Mouse (Mus musculus) forebrain, embryonic 16.5 days (tissue): ENCODE data around the gene Gstm3. TPM values are rescaled to one million over a fixed set of nuclear protein-coding genes. Genes with fewer than 3 reads are reported as not detected.

Experiments
- ATAC-seq: fragments of 200-750 bp; cut with Nextera tagmentation; 2 replicates; pipeline ENCODE4 v1.8.0; 2017; ENCODE audit warnings: mild to moderate bottlenecking, moderate library complexity
- H3K27ac ChIP-seq: fragments of 300-500 bp; sonication (generic); 2 replicates; pipeline ENCODE4 v1.5.1; 2014; ENCODE audit warnings: low read length, control low read depth
- H3K27me3 ChIP-seq: fragments of 300-500 bp; sonication (generic); replicated peaks from 2 replicates; pipeline ENCODE4 v1.6.1; 2014; ENCODE audit warnings: low read length; ENCODE audit not compliant: control insufficient read depth, insufficient read depth
- H3K36me3 ChIP-seq: fragments of 300-500 bp; sonication (generic); 2 replicates; pipeline ENCODE4 v1.6.1; 2014; ENCODE audit not compliant: control insufficient read depth, insufficient read depth
- H3K4me1 ChIP-seq: fragments of 300-500 bp; sonication (generic); replicated peaks from 2 replicates; pipeline ENCODE4 v1.6.1; 2014; ENCODE audit warnings: low read length; ENCODE audit not compliant: control insufficient read depth, insufficient read depth
- H3K4me2 ChIP-seq: fragments of 300-500 bp; sonication (generic); 2 replicates; pipeline ENCODE4 v1.6.1; 2014; ENCODE audit warnings: mild to moderate bottlenecking, low read length, control low read depth
- H3K4me3 ChIP-seq: fragments of 300-500 bp; sonication (generic); replicated peaks from 2 replicates; pipeline ENCODE4 v1.5.1; 2014; ENCODE audit warnings: mild to moderate bottlenecking, low read length, control low read depth
- H3K9ac ChIP-seq: fragments of 300-500 bp; sonication (generic); replicated peaks from 2 replicates; pipeline ENCODE4 v1.6.1; 2014; ENCODE audit warnings: low read depth, low read length, control low read depth
- H3K9me3 ChIP-seq: fragments of 300-500 bp; sonication (generic); 2 replicates; pipeline ENCODE4 v1.6.1; 2016; ENCODE audit warnings: low read length; ENCODE audit not compliant: control insufficient read depth
- WGBS: fragments of 180-500 bp; shearing (Covaris S2); extraction: QIAGEN DNeasy Blood & Tissue Kit; methylation state at CpG from one replicate; pipeline ENCODE4 v1.1.7; 2014; 5-methylcytosine and 5-hydroxymethylcytosine counted together
- polyA plus RNA-seq: library from polyadenylated mRNA; unstranded; fragments of >200 nt; fragmentation: Nextera tagmentation; extraction: Ambion mirVana; gene quantifications from 2 replicates; pipeline ENCODE4 v1.2.1, GENCODE M21; 2015

Gene Gstm3
- polyA plus RNA-seq, 1 experiment from 2014 or later: not detected

- peak; percentile 29; the same call in 1 of the 2 replicates for ATAC-seq
Measured at GRCm38 (mm10) chr3:107939830-107940229, 29.3 kb downstream of the Gstm3 start.

GRCm38 (mm10) chr3:107939403-107939802 is 29.7 kb downstream of the Gstm3 start:
- H3K4me3 ChIP-seq: no peak overlapping the region
- H3K27me3 ChIP-seq: no peaks in the 10 kb centered on the region
- H3K4me1 ChIP-seq: peaks cover 11% of the 10 kb centered on the region
- no peak overlapping the region for H3K27ac ChIP-seq
- ATAC-seq: no peak
- H3K4me2 ChIP-seq: no peak overlapping the region
- 50% methylated on average over 3 of the region's 3 CpGs for WGBS
- no peak overlapping the region for H3K9ac ChIP-seq
- no peaks in the 10 kb centered on the region for H3K9me3 ChIP-seq
- H3K36me3 ChIP-seq: no peaks in the 10 kb centered on the region

More at GRCm38 (mm10) chr3:107939830-107940229, 29.3 kb downstream of the Gstm3 start:
- Histone ChIP-seq H3K4me1 (peaks cover 11% of the 10 kb centered on the region), H3K9ac (no peak overlapping the region), H3K27me3 (no peaks in the 10 kb centered on the region), H3K36me3 (no peaks in the 10 kb centered on the region), H3K4me3 (no peak overlapping the region), H3K4me2 (no peak overlapping the region), H3K27ac (no peak overlapping the region), H3K9me3 (no peaks in the 10 kb centered on the region)
- WGBS: 49% methylated on average over 4 of the region's 4 CpGs

- WGBS: 74% methylated on average over 3 of the region's 3 CpGs
- Histone ChIP-seq H3K36me3 (no peaks in the 10 kb centered on the region), H3K4me3 (no peak overlapping the region), H3K9ac (no peak overlapping the region), H3K9me3 (no peaks in the 10 kb centered on the region), H3K27me3 (no peaks in the 10 kb centered on the region), H3K27ac (no peak overlapping the region), H3K4me2 (no peak overlapping the region), H3K4me1 (peaks cover 12% of the 10 kb centered on the region)
- ATAC-seq: no peak
Measured at GRCm38 (mm10) chr3:107935888-107936287, 33.2 kb downstream of the Gstm3 start.

- H3K4me1 ChIP-seq: peaks cover 15% of the 10 kb centered on the region
- H3K9me3 ChIP-seq: no peaks in the 10 kb centered on the region
- 84% methylated on average over 3 of the region's 3 CpGs for WGBS
- ATAC-seq: no peak
- H3K36me3 ChIP-seq: no peaks in the 10 kb centered on the region
- H3K4me2 ChIP-seq: no peak overlapping the region
- no peak overlapping the region for H3K9ac ChIP-seq
- H3K4me3 ChIP-seq: no peak overlapping the region
- no peaks in the 10 kb centered on the region for H3K27me3 ChIP-seq
- no peak overlapping the region for H3K27ac ChIP-seq
Measured at GRCm38 (mm10) chr3:107935268-107935667, 33.8 kb downstream of the Gstm3 start.

GRCm38 (mm10) chr3:107932128-107932527 is 37.0 kb downstream of the Gstm3 start:
- H3K27me3 ChIP-seq: no peaks in the 10 kb centered on the region
- no peak overlapping the region for H3K4me2 ChIP-seq
- H3K9ac ChIP-seq: no peak overlapping the region
- WGBS: 57% methylated on average over 6 of the region's 6 CpGs
- no peak overlapping the region for H3K27ac ChIP-seq
- H3K36me3 ChIP-seq: no peaks in the 10 kb centered on the region
- ATAC-seq: no peak
- H3K9me3 ChIP-seq: no peaks in the 10 kb centered on the region
- H3K4me3 ChIP-seq: no peak overlapping the region
- peaks cover 15% of the 10 kb centered on the region for H3K4me1 ChIP-seq

- Histone ChIP-seq H3K36me3 (no peaks in the 10 kb centered on the region), H3K27ac (peak within 1 kb of the TSS; percentile 78), H3K4me1 (peaks cover 15% of the 10 kb centered on the region), H3K9me3 (no peaks in the 10 kb centered on the region), H3K9ac (peak within 1 kb of the TSS; percentile 57), H3K4me3 (peak within 1 kb of the TSS; percentile 44), H3K27me3 (no peaks in the 10 kb centered on the region), H3K4me2 (peak within 1 kb of the TSS; percentile 61)
- peak; percentile 96 for ATAC-seq
- 2% methylated on average over 10 of the region's 10 CpGs for WGBS
Measured at GRCm38 (mm10) chr3:107931670-107932069, 37.4 kb downstream of the Gstm3 start, which contains the start of gene Gstm7. TSS of gene Gstm7 (minus strand) at chr3:107931817.

- no peaks in the 10 kb centered on the region for H3K9me3 ChIP-seq
- no peaks in the 10 kb centered on the region for H3K27me3 ChIP-seq
- no peak for ATAC-seq
- WGBS: 44% methylated on average over 2 of the region's 2 CpGs
- H3K4me3 ChIP-seq: peak overlapping the region; percentile 44
- H3K4me2 ChIP-seq: peak overlapping the region; percentile 61
- peak overlapping the region; percentile 78 for H3K27ac ChIP-seq
- H3K9ac ChIP-seq: peak overlapping the region; percentile 57
- no peaks in the 10 kb centered on the region for H3K36me3 ChIP-seq
- peaks cover 15% of the 10 kb centered on the region for H3K4me1 ChIP-seq
Measured at GRCm38 (mm10) chr3:107931134-107931533, 37.9 kb downstream of the Gstm3 start.

GRCm38 (mm10) chr3:107929731-107930130 is 39.4 kb downstream of the Gstm3 start:
- no peaks in the 10 kb centered on the region for H3K27me3 ChIP-seq
- peaks cover 15% of the 10 kb centered on the region for H3K4me1 ChIP-seq
- no peak overlapping the region for H3K9ac ChIP-seq
- no peak overlapping the region for H3K27ac ChIP-seq
- H3K36me3 ChIP-seq: no peaks in the 10 kb centered on the region
- no peaks in the 10 kb centered on the region for H3K9me3 ChIP-seq
- H3K4me3 ChIP-seq: no peak overlapping the region
- ATAC-seq: no peak
- 93% methylated on average over 4 of the region's 4 CpGs for WGBS
- H3K4me2 ChIP-seq: no peak overlapping the region

GRCm38 (mm10) chr3:107929243-107929642 is 39.8 kb downstream of the Gstm3 start:
- WGBS: 86% methylated on average over 4 of the region's 4 CpGs
- Histone ChIP-seq H3K4me2 (no peak overlapping the region), H3K9me3 (no peaks in the 10 kb centered on the region), H3K36me3 (no peaks in the 10 kb centered on the region), H3K4me3 (no peak overlapping the region), H3K4me1 (peaks cover 15% of the 10 kb centered on the region), H3K27ac (no peak overlapping the region), H3K27me3 (no peaks in the 10 kb centered on the region), H3K9ac (no peak overlapping the region)
- no peak for ATAC-seq

- WGBS: 88% methylated on average over 11 of the region's 11 CpGs
- H3K27ac ChIP-seq: no peak overlapping the region
- H3K27me3 ChIP-seq: no peaks in the 10 kb centered on the region
Measured at GRCm38 (mm10) chr3:107928691-107929090, 40.4 kb downstream of the Gstm3 start.

More at GRCm38 (mm10) chr3:107928691-107929090, 40.4 kb downstream of the Gstm3 start:
- H3K9ac ChIP-seq: no peak overlapping the region
- H3K4me1 ChIP-seq: peaks cover 15% of the 10 kb centered on the region
- ATAC-seq: no peak
- no peak overlapping the region for H3K4me3 ChIP-seq
- H3K4me2 ChIP-seq: no peak overlapping the region
- no peaks in the 10 kb centered on the region for H3K9me3 ChIP-seq
- no peaks in the 10 kb centered on the region for H3K36me3 ChIP-seq
